Comparison of ENCODE assay signal across 32 mouse cellular contexts in the genomic region with DNA sequence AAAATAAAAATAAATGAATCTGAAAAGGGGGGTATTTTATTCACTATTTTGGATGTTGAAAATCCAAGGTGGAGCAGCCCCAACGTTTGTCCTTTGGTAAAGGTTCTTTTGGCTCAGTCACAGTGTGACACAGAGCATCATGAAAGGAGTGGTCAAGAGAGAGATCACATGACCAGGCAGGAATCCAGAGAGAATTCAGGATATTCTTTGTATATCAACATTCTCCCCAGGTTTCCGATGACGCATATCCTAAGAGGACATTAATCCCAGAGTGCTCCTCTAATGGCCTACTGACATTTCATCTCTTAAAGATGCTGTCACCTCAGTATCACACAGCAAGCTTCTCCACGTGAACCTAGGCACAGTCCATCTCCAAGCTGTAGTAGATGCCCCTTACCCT. TPM values are rescaled to one million over a fixed set of nuclear protein-coding genes. Genes with fewer than 3 reads are reported as not detected.
"Had no signal": no experiment of that assay in that cellular context is flagged by ENCODE, and none has a peak within 500 bp of the region (broad histone marks: within the 10 kb centered on the region; RNA-seq: fewer than 3 reads in every experiment).

No protein-coding gene starts in this region.

- H3K27ac ChIP-seq: heart, adult 2 months; hindbrain, embryonic 13.5 days; hindbrain, embryonic 15.5 days; hindbrain, postnatal 0 days; kidney, embryonic 15.5 days; kidney, postnatal 0 days; limb, embryonic 13.5 days; limb, embryonic 15.5 days had no signal

- H3K4me1 ChIP-seq: heart, embryonic 12.5 days; hindbrain, embryonic 13.5 days; hindbrain, embryonic 15.5 days; kidney, embryonic 15.5 days; limb, embryonic 15.5 days had no signal

- H3K27me3 ChIP-seq: heart, embryonic 12.5 days; hindbrain, embryonic 13.5 days; hindbrain, embryonic 15.5 days; kidney, embryonic 15.5 days; limb, embryonic 13.5 days; limb, embryonic 15.5 days had no signal

- H3K9me3 ChIP-seq: heart, embryonic 12.5 days; hindbrain, embryonic 13.5 days; hindbrain, embryonic 15.5 days; kidney, embryonic 15.5 days; limb, embryonic 13.5 days; limb, embryonic 15.5 days had no signal

- H3K4me2 ChIP-seq: heart, embryonic 12.5 days; hindbrain, embryonic 13.5 days; hindbrain, embryonic 15.5 days; kidney, embryonic 15.5 days; limb, embryonic 13.5 days; limb, embryonic 15.5 days had no signal

- H3K9ac ChIP-seq: forebrain, postnatal 0 days; heart, embryonic 12.5 days; hindbrain, embryonic 13.5 days; hindbrain, embryonic 15.5 days; kidney, embryonic 15.5 days; limb, embryonic 13.5 days; limb, embryonic 15.5 days had no signal

- DNase-seq: forebrain, postnatal 0 days; gastrocnemius, postnatal 14 days; gastrocnemius, postnatal 36 days; heart, adult 2 months; heart, postnatal 10 days; kidney, adult 11 months; kidney, adult 2 months; kidney, adult 9 months; kidney, postnatal 14 days; kidney, postnatal 36 days; layer of hippocampus, adult 9-11 months; layer of hippocampus, postnatal 36 days; left cerebral cortex, postnatal 4 days had no signal

- H3K4me3 ChIP-seq: heart, adult 2 months; heart, embryonic 12.5 days; hindbrain, embryonic 13.5 days; hindbrain, embryonic 15.5 days; kidney, embryonic 15.5 days; limb, embryonic 13.5 days; limb, embryonic 15.5 days had no signal

- ATAC-seq: forebrain, postnatal 0 days; hindbrain, postnatal 0 days; intestine, embryonic 16.5 days had no signal

RNA-seq across cellular contexts. Expression of gene Nhlh1, which starts 46.2 kb away (rescaled TPM):
- total RNA-seq: gastrocnemius, adult 18-20 months; gastrocnemius, adult 8-10 months; gastrocnemius, postnatal 14 days; gastrocnemius, postnatal 36 days; heart, adult 2 months; heart, postnatal 10 days; heart, postnatal 25 days; hematopoietic stem cell, adult 5-6 weeks had no signal
- polyA plus RNA-seq: gonadal fat pad, adult 2 months; heart, adult 2 months; heart, embryonic 12.5 days; heart, embryonic 14.5 days; heart, embryonic 16.5 days; intestine, embryonic 14.5 days; kidney, adult 2 months; kidney, embryonic 15.5 days; kidney, postnatal 0 days; large intestine, adult 2 months; limb, embryonic 11.5 days; limb, embryonic 13.5 days had no signal
